Mouse (Mus musculus) kidney, embryonic 14.5 days (tissue): ENCODE data around the gene Prpf40b. TPM values are rescaled to one million over a fixed set of nuclear protein-coding genes. Genes with fewer than 3 reads are reported as not detected.
A peak's percentile ranks its signal among the peaks of the same experiment; 100 is the strongest.
"Not testable (repeated sequence)": the region's sequence is repeated elsewhere in the genome, so short reads cannot be mapped to it uniquely, and the experiment has no call there.

Experiments
- ATAC-seq: fragments of 200-750 bp; cut with Nextera tagmentation; 2 replicates; pipeline ENCODE4 v1.8.0; 2017; ENCODE audit warnings: moderate number of reproducible peaks, mild to moderate bottlenecking, moderate TSS enrichment, moderate library complexity; ENCODE audit not compliant: low FRiP score, low TSS enrichment
- H3K27ac ChIP-seq: fragments of 300-500 bp; sonication (generic); 2 replicates; pipeline ENCODE4 v1.5.1; 2014; ENCODE audit warnings: low read depth, mild to moderate bottlenecking, low read length, moderate library complexity, mixed read lengths
- H3K27me3 ChIP-seq: fragments of 300-500 bp; sonication (generic); 2 replicates; pipeline ENCODE4 v1.6.1; 2014; ENCODE audit warnings: mild to moderate bottlenecking, low read length; ENCODE audit not compliant: control insufficient read depth, insufficient read depth
- H3K36me3 ChIP-seq: fragments of 300-500 bp; sonication (generic); 2 replicates; pipeline ENCODE4 v1.6.1; 2014; ENCODE audit warnings: low read length, mixed read lengths; ENCODE audit not compliant: control insufficient read depth, insufficient read depth
- H3K4me1 ChIP-seq: fragments of 300-500 bp; sonication (generic); 2 replicates; pipeline ENCODE4 v1.6.1; 2014; ENCODE audit warnings: low read length, mixed read lengths; ENCODE audit not compliant: control insufficient read depth, insufficient read depth
- H3K4me2 ChIP-seq: fragments of 300-500 bp; sonication (generic); replicated peaks from 2 replicates; pipeline ENCODE4 v1.6.1; 2014; ENCODE audit warnings: low read depth, mild to moderate bottlenecking, low read length
- H3K4me3 ChIP-seq: fragments of 300-500 bp; sonication (generic); 2 replicates; pipeline ENCODE4 v1.5.1; 2014; ENCODE audit warnings: mild to moderate bottlenecking, low read length
- H3K9ac ChIP-seq: fragments of 300-500 bp; sonication (generic); 2 replicates; pipeline ENCODE4 v1.6.1; 2014; ENCODE audit warnings: low read depth, mild to moderate bottlenecking, low read length, moderate library complexity
- H3K9me3 ChIP-seq: fragments of 300-500 bp; sonication (generic); 2 replicates; pipeline ENCODE4 v1.6.1; 2016; ENCODE audit warnings: low read length; ENCODE audit not compliant: control insufficient read depth
- WGBS: fragments of 180-500 bp; shearing (Covaris S2); extraction: QIAGEN DNeasy Blood & Tissue Kit; methylation state at CpG from one replicate; pipeline ENCODE4 v1.1.7; 2014; 5-methylcytosine and 5-hydroxymethylcytosine counted together
- polyA plus RNA-seq: library from polyadenylated mRNA; unstranded; fragments of >200 nt; fragmentation: Nextera tagmentation; extraction: Ambion mirVana; gene quantifications from 2 replicates; pipeline ENCODE4 v1.2.1, GENCODE M21; 2014

Prpf40b gene
- 39.5 and 63.9 TPM in 2 replicates for polyA plus RNA-seq

- peak; percentile 96 for ATAC-seq
- Histone ChIP-seq H3K4me3 (peak within 1 kb of the TSS; percentile 73), H3K4me1 (0 out of 2 replicates have a peak, but pooled peaks cover 5% of the 10 kb centered on the region), H3K27ac (peak within 1 kb of the TSS; percentile 93), H3K27me3 (no peaks in the 10 kb centered on the region), H3K4me2 (peak within 1 kb of the TSS; percentile 61), H3K9me3 (no peaks in the 10 kb centered on the region), H3K9ac (peak within 1 kb of the TSS; percentile 73), H3K36me3 (no peaks in the 10 kb centered on the region)
- WGBS = under 1% methylated on average over 59 of the region's 64 CpGs
These were observed at the start of gene Prpf40b for GRCm38 (mm10) chr15:99294813-99295374. Gene Prpf40b (plus strand): TSS chr15:99295087.

DNA sequence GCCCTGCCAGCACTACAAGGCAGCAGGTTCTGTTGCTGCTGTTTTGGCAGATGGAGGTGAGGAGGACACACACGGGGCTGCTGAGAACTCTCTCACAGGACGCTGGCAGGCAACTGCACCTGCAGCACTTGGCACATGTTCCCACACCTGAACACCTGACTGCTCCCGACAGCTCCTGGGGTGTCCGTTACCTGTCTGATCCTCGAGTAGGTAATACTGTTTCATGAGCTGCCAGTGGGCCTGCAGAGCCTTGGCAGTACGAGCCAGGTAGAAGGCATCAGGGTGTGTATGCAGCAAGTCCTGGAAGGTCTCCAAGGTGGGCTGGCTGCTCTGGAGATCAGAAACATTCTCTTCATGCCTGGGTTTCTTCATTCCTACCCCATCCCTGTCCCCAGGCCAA, 48.2 kb upstream of the Prpf40b start:
- not testable (repeated sequence) for H3K27me3 ChIP-seq, H3K9ac ChIP-seq, H3K9me3 ChIP-seq, H3K4me2 ChIP-seq, H3K27ac ChIP-seq, H3K4me3 ChIP-seq, ATAC-seq
- WGBS = 90% methylated on average over 6 of the region's 6 CpGs
- Histone ChIP-seq H3K4me1 (peaks cover 13% of the 10 kb centered on the region; the same call in 1 of the 2 replicates), H3K36me3 (peaks cover 66% of the 10 kb centered on the region)

DNA sequence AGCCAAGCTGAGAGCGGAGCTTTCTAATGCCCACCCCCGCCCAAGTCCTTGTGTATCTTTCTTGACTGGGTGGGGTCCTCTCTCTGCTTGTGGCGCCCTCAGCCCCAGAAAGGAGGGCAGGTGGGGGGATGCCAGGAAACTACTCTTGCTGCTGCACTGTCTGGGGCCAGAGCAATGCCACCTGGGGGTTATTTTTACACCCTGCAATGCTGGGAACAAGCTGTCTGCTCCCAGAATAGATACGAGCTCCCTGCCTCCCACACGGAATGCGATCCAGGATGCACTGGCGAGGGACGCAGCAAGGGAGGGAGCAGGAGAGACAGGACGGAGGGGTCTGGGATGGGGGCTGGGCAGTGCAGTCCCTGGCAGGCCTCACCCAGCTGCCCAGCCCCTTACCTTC, 45.9 kb upstream of the Prpf40b start:
- Histone ChIP-seq H3K4me1 (peaks cover 24% of the 10 kb centered on the region), H3K27me3 (no peaks in the 10 kb centered on the region), H3K36me3 (peaks cover 48% of the 10 kb centered on the region), H3K4me2 (peak overlapping the region; percentile 4; the same call in 1 of the 2 replicates), H3K9ac (0 out of 2 replicates have a peak overlapping the region, but pooled peaks have one; percentile 23), H3K27ac (peak overlapping the region; percentile 31; the same call in 1 of the 2 replicates), H3K9me3 (no peaks in the 10 kb centered on the region), H3K4me3 (no peak overlapping the region)
- ATAC-seq = peak; percentile 13; the same call in 1 of the 2 replicates
- 43% methylated on average over 9 of the region's 9 CpGs for WGBS

DNA sequence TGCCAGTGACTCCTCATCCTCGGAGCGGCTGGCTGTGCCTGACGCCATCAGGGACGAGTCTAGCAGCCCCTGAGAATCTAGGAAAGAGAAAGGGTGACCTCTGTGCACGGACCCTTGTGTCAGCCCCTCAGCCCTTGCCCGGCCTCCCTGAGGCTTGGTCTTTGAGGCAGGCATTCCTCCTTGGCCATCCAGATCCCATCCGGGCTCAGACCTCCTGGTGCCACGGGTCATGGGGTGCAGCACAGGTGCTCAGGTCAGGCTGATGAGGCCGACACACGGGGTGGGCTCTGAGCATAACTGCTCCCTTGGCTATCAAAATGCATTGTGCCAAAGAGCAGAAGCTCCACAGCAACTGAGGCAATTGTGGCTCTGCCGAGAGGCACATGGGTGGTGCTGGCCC, 44.9 kb upstream of the Prpf40b start:
- no peak for ATAC-seq
- Histone ChIP-seq H3K27ac (no peak overlapping the region), H3K4me2 (no peak overlapping the region)

GRCm38 (mm10) chr15:99251111-99251510, 43.8 kb upstream of the Prpf40b start:
- not testable (repeated sequence) for H3K27ac ChIP-seq, H3K27me3 ChIP-seq, H3K9me3 ChIP-seq, ATAC-seq
- Histone ChIP-seq H3K4me3 (peak overlapping the region; percentile 69), H3K9ac (peak overlapping the region; percentile 74; the same call in 1 of the 2 replicates), H3K36me3 (peaks cover 28% of the 10 kb centered on the region), H3K4me2 (peak overlapping the region; percentile 60), H3K4me1 (peaks cover 29% of the 10 kb centered on the region)
- WGBS = 2% methylated on average over 14 of the region's 15 CpGs

More for the DNA sequence above, 44.9 kb upstream of the Prpf40b start:
- H3K36me3 ChIP-seq = peaks cover 39% of the 10 kb centered on the region
- H3K4me3 ChIP-seq = no peak overlapping the region
- peak overlapping the region; percentile 23; the same call in 1 of the 2 replicates for H3K9ac ChIP-seq
- H3K9me3 ChIP-seq = no peaks in the 10 kb centered on the region
- H3K4me1 ChIP-seq = peaks cover 29% of the 10 kb centered on the region
- no peaks in the 10 kb centered on the region for H3K27me3 ChIP-seq
- 78% methylated on average over 10 of the region's 11 CpGs for WGBS

DNA sequence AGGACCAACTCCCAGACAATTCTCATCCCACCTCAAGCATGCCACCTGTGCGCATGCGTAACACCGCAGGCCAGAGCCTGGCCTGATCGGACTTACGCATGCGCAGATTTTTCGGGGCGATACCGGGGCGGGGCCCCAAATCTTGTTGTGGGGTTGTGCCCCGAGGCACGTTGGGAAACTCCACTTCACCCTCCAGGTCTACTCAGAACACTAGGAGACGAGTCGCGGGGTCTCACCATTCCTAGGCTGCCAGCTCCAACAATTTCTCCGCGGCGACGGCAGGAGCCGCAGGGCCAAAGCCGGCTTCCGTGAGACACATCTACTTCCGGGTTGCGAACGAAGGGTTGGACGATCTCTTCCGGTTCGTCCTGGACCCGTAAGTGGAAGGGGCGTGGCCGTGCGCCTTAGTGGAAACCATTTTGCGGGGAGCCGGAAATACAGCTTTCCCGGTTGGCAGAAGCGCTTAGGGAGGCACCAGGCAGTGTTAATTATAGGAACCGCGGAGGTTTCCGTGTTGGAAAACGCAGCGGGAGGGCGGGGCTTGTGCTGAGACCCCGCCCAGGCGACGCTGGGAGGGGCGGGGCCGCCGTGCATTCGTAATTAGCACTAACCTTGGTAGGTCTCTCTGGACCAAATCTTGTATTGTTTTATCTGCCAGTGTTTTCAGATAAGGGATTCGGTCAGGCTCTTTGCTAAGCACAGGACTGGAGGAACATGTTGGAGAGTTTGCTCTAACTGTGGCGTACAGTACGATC, 43.1 kb upstream of the Prpf40b start, which contains the start of gene Mcrs1:
TSS of gene Mcrs1 (minus strand) at position 336 of the 755 bp plus-strand sequence.
- H3K9ac ChIP-seq = peak within 1 kb of the TSS; percentile 74
- peaks cover 21% of the 10 kb centered on the region for H3K36me3 ChIP-seq
- peak within 1 kb of the TSS; percentile 98 for H3K27ac ChIP-seq
- peaks cover 29% of the 10 kb centered on the region for H3K4me1 ChIP-seq
- WGBS = under 1% methylated on average over 52 of the region's 52 CpGs
- ATAC-seq = peak; percentile 91
- peak within 1 kb of the TSS; percentile 69 for H3K4me3 ChIP-seq
- no peaks in the 10 kb centered on the region for H3K27me3 ChIP-seq
- H3K9me3 ChIP-seq = no peaks in the 10 kb centered on the region
- H3K4me2 ChIP-seq = peak within 1 kb of the TSS; percentile 60

- Histone ChIP-seq H3K27me3 (no peaks in the 10 kb centered on the region), H3K27ac (peak overlapping the region; percentile 98), H3K36me3 (peaks cover 13% of the 10 kb centered on the region; the same call in 1 of the 2 replicates), H3K9me3 (no peaks in the 10 kb centered on the region), H3K4me3 (peak overlapping the region; percentile 69), H3K9ac (peak overlapping the region; percentile 74), H3K4me2 (peak overlapping the region; percentile 60), H3K4me1 (peaks cover 29% of the 10 kb centered on the region)
- ATAC-seq = peak; percentile 42
- WGBS = 2% methylated on average over 22 of the region's 22 CpGs
These were observed 42.3 kb upstream of the Prpf40b start for GRCm38 (mm10) chr15:99252381-99253174.

- not testable (repeated sequence) for H3K36me3 ChIP-seq, H3K27me3 ChIP-seq, ATAC-seq, H3K9ac ChIP-seq, H3K9me3 ChIP-seq
- Histone ChIP-seq H3K4me3 (peak overlapping the region; percentile 69), H3K4me2 (peak overlapping the region; percentile 60), H3K4me1 (peaks cover 29% of the 10 kb centered on the region), H3K27ac (peak overlapping the region; percentile 98)
- WGBS = 47% methylated on average over 2 of the region's 2 CpGs
These were observed 41.8 kb upstream of the Prpf40b start for GRCm38 (mm10) chr15:99253175-99253479.
